Mouse (Mus musculus) embryonic facial prominence, embryonic 10.5 days (tissue): ENCODE results near the gene Ikzf2. TPM values are rescaled to one million over a fixed set of nuclear protein-coding genes. Genes with fewer than 3 reads are reported as not detected.

ENCODE experiments used
- DNase-seq: peaks from one replicate; pipeline ENCODE4 v3.0.0-alpha.2; 2017; ENCODE audit warnings: low spot score
- H3K27ac ChIP-seq: fragments of 300-500 bp; sonication (generic); replicated peaks from 2 replicates; pipeline ENCODE4 v1.5.1; 2016; ENCODE audit warnings: mild to moderate bottlenecking
- H3K27me3 ChIP-seq: fragments of 300-500 bp; sonication (generic); replicated peaks from 2 replicates; pipeline ENCODE4 v1.6.1; 2016; ENCODE audit warnings: low read depth, mild to moderate bottlenecking; ENCODE audit not compliant: poor library complexity, severe bottlenecking
- H3K36me3 ChIP-seq: fragments of 300-500 bp; sonication (generic); replicated peaks from 2 replicates; pipeline ENCODE4 v1.6.1; 2016; ENCODE audit warnings: mild to moderate bottlenecking, moderate library complexity
- H3K4me1 ChIP-seq: fragments of 300-500 bp; sonication (generic); 2 replicates; pipeline ENCODE4 v1.6.1; 2016
- H3K4me3 ChIP-seq: fragments of 300-500 bp; sonication (generic); 2 replicates; pipeline ENCODE4 v1.5.1; 2016; ENCODE audit warnings: mild to moderate bottlenecking, moderate library complexity
- H3K9me3 ChIP-seq: fragments of 300-500 bp; sonication (generic); 2 replicates; pipeline ENCODE4 v1.6.1; 2016; ENCODE audit warnings: mild to moderate bottlenecking
- WGBS: fragments of 180-500 bp; shearing (Covaris S2); methylation state at CpG from one replicate; pipeline ENCODE4 v1.1.7; 2016; 5-methylcytosine and 5-hydroxymethylcytosine counted together
- polyA plus RNA-seq: library from polyadenylated mRNA; unstranded; fragments of >200 nt; fragmentation: Nextera tagmentation; extraction: Ambion mirVana; gene quantifications from 2 replicates; pipeline ENCODE4 v1.2.1, GENCODE M21; 2016

The Ikzf2 gene
- polyA plus RNA-seq, 1 experiment from 2014 or later: 7.5 TPM

DNA sequence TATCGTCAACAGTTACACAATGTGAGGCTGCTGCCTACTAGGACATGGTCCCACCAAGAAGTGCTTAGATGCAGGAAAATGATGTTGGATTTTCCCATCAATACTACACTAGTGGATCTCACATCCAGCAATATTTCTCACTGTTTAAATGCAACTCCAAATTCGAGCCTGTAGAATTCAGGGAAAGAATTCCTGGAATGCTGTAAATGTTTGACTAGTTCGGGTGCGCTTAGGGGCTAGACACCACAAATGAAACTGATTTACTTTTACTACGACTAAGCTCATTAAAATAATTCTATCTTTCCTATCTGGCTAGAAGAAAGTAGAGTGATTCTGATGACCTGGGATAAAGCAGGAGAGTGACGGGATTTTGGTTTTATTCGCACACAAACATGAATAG lies 76.3 kb downstream of the Ikzf2 start:
- Histone ChIP-seq H3K27me3 (no peaks in the 10 kb centered on the region), H3K36me3 (no peaks in the 10 kb centered on the region), H3K27ac (no peak overlapping the region), H3K4me3 (no peak overlapping the region), H3K9me3 (no peaks in the 10 kb centered on the region), H3K4me1 (0 out of 2 replicates have a peak, but pooled peaks cover 5% of the 10 kb centered on the region)
- no peak for DNase-seq
- WGBS: 73% methylated on average over 7 of the region's 7 CpGs

DNA sequence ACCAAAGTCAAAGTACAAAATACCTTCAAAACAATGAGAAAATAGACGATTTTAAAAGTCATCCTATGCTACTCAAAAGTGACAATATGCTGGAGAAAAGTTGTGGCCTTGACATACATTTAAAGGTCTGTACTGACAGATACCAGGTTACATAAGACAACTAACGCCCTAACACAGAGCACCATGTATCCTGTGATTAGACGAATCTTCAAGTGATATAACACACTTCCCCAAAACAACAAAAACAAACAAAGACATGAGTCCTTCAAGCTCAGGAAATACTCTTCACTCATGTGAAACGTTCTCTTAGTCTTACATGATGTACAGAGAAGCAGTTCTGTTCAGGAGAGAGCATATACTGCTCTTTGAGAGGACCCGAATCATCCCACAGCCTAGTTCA lies 78.2 kb downstream of the Ikzf2 start:
- H3K4me3 ChIP-seq: no peak overlapping the region
- no peaks in the 10 kb centered on the region for H3K36me3 ChIP-seq
- H3K4me1 ChIP-seq: 0 out of 2 replicates have a peak, but pooled peaks cover 5% of the 10 kb centered on the region
- H3K27me3 ChIP-seq: no peaks in the 10 kb centered on the region
- no peak for DNase-seq
- no peak overlapping the region for H3K27ac ChIP-seq
- no peaks in the 10 kb centered on the region for H3K9me3 ChIP-seq
- WGBS: 77% methylated on average over 5 of the region's 5 CpGs

DNA sequence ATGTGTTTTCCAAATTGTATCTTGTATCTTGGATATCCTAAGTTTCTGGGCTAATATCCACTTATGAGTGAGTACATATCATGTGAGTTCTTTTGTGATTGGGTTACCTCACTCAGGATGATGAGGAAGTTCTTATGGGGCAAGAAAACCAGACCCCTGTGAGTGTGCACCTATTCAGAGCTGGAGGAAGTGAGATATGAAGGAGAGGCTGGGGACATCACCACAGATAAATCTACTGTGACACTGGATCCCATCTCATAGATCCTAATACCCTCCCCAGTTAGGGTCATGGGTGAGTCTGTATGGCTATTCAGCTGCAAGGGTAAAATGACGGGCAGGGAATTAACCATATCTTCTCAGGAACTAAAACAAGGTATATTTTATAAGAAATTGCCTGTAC lies 80.2 kb downstream of the Ikzf2 start:
- H3K9me3 ChIP-seq: no peaks in the 10 kb centered on the region
- 0 out of 2 replicates have a peak, but pooled peaks cover 5% of the 10 kb centered on the region for H3K4me1 ChIP-seq
- 79% methylated on average over 1 of the region's 1 CpGs for WGBS
- no peaks in the 10 kb centered on the region for H3K27me3 ChIP-seq
- H3K4me3 ChIP-seq: no peak overlapping the region
- H3K27ac ChIP-seq: no peak overlapping the region
- no peak for DNase-seq
- no peaks in the 10 kb centered on the region for H3K36me3 ChIP-seq

DNA sequence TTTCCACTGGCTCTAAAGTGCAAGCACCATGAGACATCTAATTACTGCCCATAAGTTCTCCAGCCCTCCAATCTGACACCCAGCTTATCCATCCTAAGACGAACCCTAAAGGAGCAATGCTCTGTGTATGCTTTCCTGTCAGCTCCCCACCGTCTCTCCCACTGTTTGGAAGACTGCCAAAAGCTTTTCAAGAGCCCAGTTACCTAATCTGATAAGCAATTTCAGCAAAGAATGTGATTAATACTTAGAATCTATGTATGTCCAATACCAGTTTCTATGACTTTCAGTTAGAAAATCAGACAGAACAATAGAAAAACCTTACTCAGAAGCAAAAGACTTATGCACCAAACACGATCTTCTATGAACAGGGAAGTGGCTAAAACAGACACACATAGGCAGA lies 82.8 kb downstream of the Ikzf2 start:
- Histone ChIP-seq H3K36me3 (no peaks in the 10 kb centered on the region), H3K27me3 (no peaks in the 10 kb centered on the region), H3K27ac (no peak overlapping the region), H3K4me3 (no peak overlapping the region), H3K4me1 (no peaks in the 10 kb centered on the region), H3K9me3 (no peaks in the 10 kb centered on the region)
- WGBS: 81% methylated on average over 3 of the region's 3 CpGs
- no peak for DNase-seq

DNA sequence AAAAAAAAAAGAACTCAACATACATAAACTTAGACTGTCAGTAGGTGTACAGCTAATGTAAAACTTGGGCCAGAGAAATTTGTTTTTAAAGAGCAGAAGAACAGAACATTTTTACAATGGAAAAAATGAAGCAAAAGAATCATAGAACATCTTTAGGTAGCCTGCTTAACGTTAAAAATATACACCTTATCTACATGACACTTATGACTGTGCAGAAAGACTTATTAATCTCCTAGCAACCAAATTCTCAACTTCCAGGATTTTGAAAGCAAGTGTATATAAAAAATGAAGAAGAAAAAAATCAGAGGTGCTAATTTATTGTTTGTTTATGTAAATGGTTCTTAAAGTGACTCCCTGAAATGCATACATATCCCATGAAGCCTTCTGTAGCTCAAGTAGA lies 86.1 kb downstream of the Ikzf2 start:
- H3K9me3 ChIP-seq: no peaks in the 10 kb centered on the region
- no peaks in the 10 kb centered on the region for H3K27me3 ChIP-seq
- no peak overlapping the region for H3K4me3 ChIP-seq
- no peak for DNase-seq
- whole genome bisulfite sequencing: 80% methylated on average over 1 of the region's 1 CpGs
- no peaks in the 10 kb centered on the region for H3K36me3 ChIP-seq
- no peak overlapping the region for H3K27ac ChIP-seq
- H3K4me1 ChIP-seq: no peaks in the 10 kb centered on the region

DNA sequence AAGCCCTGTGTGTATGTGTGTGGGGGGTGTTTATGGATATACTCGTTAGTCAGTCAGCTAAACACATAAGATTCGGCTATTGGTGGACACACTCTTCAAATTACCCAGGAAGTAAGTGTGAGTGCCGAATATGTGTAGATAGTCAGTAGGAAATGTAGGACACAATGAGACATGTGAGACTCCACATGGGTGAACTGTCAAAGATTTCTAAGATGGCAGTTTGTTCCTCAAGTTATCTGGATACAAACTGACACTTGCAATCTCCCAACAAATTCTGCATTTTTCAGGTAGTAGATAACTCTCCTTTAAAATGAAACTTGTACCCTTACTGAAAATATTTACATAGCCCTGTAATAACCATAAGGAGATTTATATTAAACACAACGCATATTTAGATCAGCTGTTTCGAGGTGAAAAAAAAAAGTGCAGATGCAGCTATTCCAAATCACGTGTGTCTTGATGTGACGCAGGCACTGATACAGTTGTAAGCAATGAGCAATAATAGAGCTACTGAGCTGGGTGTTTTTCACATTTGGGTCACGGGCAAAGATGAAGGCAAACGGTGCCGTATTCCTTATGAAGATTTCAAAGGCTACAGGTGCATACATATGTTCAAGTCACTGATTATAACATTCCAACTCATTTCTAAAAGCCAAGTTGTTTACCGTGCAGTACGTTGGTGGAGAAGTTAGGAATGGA lies 87.8 kb downstream of the Ikzf2 start:
- WGBS: 91% methylated on average over 12 of the region's 12 CpGs
- H3K9me3 ChIP-seq: no peaks in the 10 kb centered on the region

DNA sequence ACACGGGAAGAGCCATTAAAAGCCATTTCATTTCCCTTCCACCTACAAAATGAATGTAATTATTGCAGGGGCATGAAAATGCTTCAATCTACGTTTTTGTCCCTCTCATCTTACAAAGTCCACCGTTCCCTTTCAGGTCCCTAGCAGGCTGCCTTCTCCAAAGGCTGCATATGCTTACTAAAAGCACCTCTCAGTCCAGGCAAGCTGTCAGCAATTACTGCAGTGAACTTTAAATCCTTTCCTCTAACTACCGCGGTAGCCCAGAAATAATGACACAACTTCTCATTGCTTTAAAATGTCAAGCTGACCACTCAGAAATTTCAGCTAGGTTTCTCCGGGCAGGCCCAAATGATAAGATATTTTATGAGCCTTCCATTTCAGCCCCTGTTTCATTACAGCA lies 95.2 kb downstream of the Ikzf2 start:
- no peaks in the 10 kb centered on the region for H3K9me3 ChIP-seq
- H3K36me3 ChIP-seq: no peaks in the 10 kb centered on the region
- peak overlapping the region; percentile 33 for H3K4me3 ChIP-seq
- DNase-seq: peak; percentile 21
- H3K27ac ChIP-seq: 0 out of 2 replicates have a peak overlapping the region, but pooled peaks have one; percentile 12
- H3K4me1 ChIP-seq: peaks cover 12% of the 10 kb centered on the region
- 43% methylated on average over 6 of the region's 6 CpGs for WGBS
- H3K27me3 ChIP-seq: no peaks in the 10 kb centered on the region

More for the DNA sequence above, 87.8 kb downstream of the Ikzf2 start:
- DNase-seq: no peak
- no peak overlapping the region for H3K27ac ChIP-seq
- H3K36me3 ChIP-seq: no peaks in the 10 kb centered on the region
- H3K4me3 ChIP-seq: no peak overlapping the region
- H3K4me1 ChIP-seq: no peaks in the 10 kb centered on the region
- no peaks in the 10 kb centered on the region for H3K27me3 ChIP-seq

DNA sequence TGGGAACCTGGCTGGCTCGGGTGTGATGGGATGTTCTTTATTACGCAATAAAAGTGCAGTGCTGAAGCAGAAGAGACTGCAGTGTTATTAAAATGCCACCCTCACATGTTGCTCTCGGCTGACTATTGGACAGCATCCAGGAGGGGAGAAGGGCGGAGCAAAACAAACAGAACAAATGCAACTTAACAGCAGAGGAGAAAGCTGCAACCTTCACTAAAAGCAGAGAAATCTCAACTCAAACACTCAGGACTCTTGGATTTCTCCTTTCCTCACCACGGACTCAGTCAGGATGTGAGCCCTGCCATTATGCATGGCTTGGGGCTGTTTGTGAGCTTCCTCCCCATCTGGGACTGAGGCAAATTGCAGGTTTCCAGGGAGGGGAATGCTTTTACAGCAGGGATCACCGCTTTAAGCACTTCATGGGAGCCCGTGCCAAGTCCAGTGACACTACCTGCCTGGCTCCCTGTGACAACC lies 95.7 kb downstream of the Ikzf2 start:
- peak; percentile 30 for DNase-seq
- H3K27ac ChIP-seq: peak overlapping the region; percentile 12; the same call in 1 of the 2 replicates
- H3K4me1 ChIP-seq: peaks cover 12% of the 10 kb centered on the region
- H3K9me3 ChIP-seq: no peaks in the 10 kb centered on the region
- no peaks in the 10 kb centered on the region for H3K27me3 ChIP-seq
- H3K36me3 ChIP-seq: no peaks in the 10 kb centered on the region
- H3K4me3 ChIP-seq: peak overlapping the region; percentile 33
- 47% methylated on average over 7 of the region's 7 CpGs for WGBS

DNA sequence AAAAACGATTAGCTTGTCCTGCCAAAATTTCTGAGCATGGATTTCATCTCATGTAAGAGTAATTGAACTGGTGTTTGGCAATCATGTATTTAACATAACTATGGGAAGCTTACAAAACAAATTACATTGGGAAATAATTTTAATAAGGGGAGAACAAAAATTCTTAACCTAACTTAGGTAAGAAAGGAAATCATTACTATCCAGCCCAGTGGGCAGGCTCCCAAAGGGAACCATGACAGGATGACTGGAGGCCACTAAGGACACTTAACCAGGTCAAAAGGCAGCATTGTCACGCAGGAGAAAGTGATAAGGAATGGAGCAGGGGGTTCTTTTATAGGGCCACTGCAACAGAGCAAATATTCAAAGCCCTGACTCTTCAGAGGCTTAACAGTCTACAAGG lies 101.5 kb downstream of the Ikzf2 start:
- no peak overlapping the region for H3K4me3 ChIP-seq
- H3K27me3 ChIP-seq: no peaks in the 10 kb centered on the region
- no peak for DNase-seq
- H3K4me1 ChIP-seq: no peaks in the 10 kb centered on the region
- no peaks in the 10 kb centered on the region for H3K9me3 ChIP-seq
- H3K27ac ChIP-seq: no peak overlapping the region
- no peaks in the 10 kb centered on the region for H3K36me3 ChIP-seq
- WGBS: 69% methylated on average over 2 of the region's 2 CpGs

DNA sequence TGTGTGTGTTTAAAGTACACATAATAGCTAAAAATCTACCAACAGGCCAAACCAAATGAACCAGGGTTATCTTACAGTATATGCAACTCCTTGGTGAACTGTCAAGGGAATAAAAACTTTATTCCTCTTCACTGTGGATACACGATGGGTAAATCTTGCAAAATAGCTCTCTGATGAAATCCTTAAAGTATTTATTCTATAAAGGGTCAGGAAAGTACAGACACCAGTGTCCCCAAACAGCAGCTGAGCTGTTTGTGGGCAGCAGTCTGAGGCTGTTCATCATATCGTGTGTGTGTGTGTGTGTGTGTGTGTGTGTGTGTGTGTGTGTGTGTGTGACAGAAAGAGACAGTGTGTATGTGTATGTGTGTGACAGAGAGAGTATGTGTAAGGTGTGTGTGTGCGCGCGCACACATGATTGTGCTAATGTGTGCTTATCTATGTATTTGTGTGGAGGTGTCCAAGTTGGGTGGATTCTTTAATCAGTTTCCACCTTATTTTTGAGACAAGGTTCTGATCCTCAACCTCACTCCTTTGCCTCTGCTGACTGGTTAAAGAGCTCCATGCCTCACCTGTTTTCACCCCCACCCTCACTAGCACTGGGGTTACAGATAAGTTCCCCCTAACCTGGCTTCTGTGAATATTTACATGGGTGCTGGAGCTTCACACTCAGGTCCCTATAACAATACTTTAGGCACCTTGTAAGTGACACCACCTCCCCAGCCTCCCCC lies 102.9 kb downstream of the Ikzf2 start:
- Histone ChIP-seq H3K4me3 (no peak overlapping the region), H3K27ac (no peak overlapping the region), H3K4me1 (no peaks in the 10 kb centered on the region), H3K9me3 (no peaks in the 10 kb centered on the region), H3K27me3 (no peaks in the 10 kb centered on the region), H3K36me3 (no peaks in the 10 kb centered on the region)
- WGBS: 97% methylated on average over 5 of the region's 5 CpGs
- DNase-seq: no peak

DNA sequence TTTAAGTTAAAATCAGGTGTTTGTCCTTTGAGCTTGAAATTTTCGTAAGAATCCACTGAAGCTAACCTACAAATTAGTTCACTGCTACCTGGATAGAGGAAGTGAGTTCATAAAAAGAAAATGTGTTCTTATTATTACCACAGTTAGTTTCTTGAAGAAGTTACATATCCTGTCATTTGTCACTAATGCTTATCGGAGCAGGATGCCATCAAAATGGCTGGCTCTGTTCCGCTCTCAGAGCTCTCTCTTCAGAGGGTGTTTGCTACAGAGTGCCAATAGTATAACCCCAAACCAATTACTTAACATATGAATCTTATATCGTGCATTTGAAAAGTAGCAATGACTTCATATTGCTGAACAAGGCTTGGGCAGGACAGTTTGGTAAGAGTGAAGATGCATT lies 108.1 kb downstream of the Ikzf2 start:
- WGBS: 89% methylated on average over 4 of the region's 4 CpGs
- Histone ChIP-seq H3K27ac (no peak overlapping the region), H3K4me3 (no peak overlapping the region), H3K27me3 (no peaks in the 10 kb centered on the region), H3K4me1 (no peaks in the 10 kb centered on the region), H3K9me3 (no peaks in the 10 kb centered on the region), H3K36me3 (0 out of 2 replicates have a peak, but pooled peaks cover 4% of the 10 kb centered on the region)
- no peak for DNase-seq

DNA sequence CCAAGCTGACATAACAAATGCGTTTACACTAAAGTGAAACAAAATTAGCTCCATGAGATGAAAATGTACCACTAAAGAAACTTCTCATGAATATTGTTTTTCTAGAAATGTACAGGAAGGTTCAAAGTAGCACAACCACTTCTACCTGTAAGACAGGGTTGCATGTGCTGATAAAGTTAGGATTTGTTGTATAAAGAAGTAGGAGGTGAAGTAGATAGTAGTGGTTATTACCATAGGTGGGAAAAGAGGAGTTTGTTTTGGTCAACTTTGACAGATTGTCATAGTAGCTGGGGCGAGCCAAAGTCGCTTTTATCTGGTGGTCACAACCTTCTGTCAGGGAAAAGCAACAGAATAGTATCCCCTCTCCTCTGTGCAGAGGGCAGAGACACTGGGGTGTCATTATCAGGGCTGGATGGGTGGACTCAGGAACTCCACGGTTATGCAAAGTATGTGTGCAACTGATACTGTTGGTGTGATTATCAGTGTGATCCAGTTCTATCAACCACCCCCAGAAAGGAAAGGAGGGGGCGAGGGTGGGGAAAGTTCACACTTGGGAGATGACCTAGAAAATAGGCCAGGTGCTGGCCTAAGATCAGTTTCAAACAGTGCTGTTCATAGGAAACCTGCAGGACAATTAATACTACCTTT lies 127.5 kb downstream of the Ikzf2 start:
- WGBS: 81% methylated on average over 5 of the region's 5 CpGs

More for the DNA sequence above, 127.5 kb downstream of the Ikzf2 start:
- Histone ChIP-seq H3K4me1 (no peaks in the 10 kb centered on the region), H3K4me3 (no peak overlapping the region), H3K27ac (no peak overlapping the region), H3K27me3 (no peaks in the 10 kb centered on the region), H3K9me3 (no peaks in the 10 kb centered on the region), H3K36me3 (no peaks in the 10 kb centered on the region)
- DNase-seq: no peak
